Mouse (Mus musculus): ENCODE measurements at regions not wholly inside any gene's neighbourhood (a gene's known extent, or its start where the extent isn't known, plus 50 kb on each side); places are given as distances from the start of the nearest gene placed in this dataset.

GRCm38 (mm10) chr1:14484121-14484916 lies 1608.8 kb downstream of the 4930444P10Rik start:
- no peaks in the 10 kb centered on the region for H3K36me3 ChIP-seq (ENCODE audit: insufficient read depth)
- H3K4me3 ChIP-seq (ENCODE audit: low read depth, low read length): no peak overlapping the region
- DNase-seq (no peak), ATAC-seq (no peak)
- no peaks in the 10 kb centered on the region for H3K9me3 ChIP-seq (ENCODE audit: low read length)
- no peaks in the 10 kb centered on the region for H3K27me3 ChIP-seq (ENCODE audit: insufficient read depth, low read length)
- no peak overlapping the region for H3K9ac ChIP-seq
- TF ChIP-seq CTCF (IDR thresholded peaks at IDR 0.05; ENCODE audit: low read depth): no peak
- 90% methylated on average over 6 of the region's 6 CpGs for WGBS
- no peak overlapping the region for H3K27ac ChIP-seq (ENCODE audit: low read depth, low read length)
- H3K4me2 ChIP-seq (ENCODE audit: low read depth): no peak overlapping the region
- no peaks in the 10 kb centered on the region for H3K4me1 ChIP-seq (ENCODE audit: insufficient read depth)

GRCm38 (mm10) chr1:14472294-14472693 lies 1620.8 kb downstream of the 4930444P10Rik start:
- TF ChIP-seq CTCF (IDR thresholded peaks at IDR 0.05; ENCODE audit: low read depth): no peak

GRCm38 (mm10) chr1:14471551-14471950 lies 1621.6 kb downstream of the 4930444P10Rik start:
- H3K9ac ChIP-seq: no peak overlapping the region
- ATAC-seq (no peak), DNase-seq (no peak)
- no peak overlapping the region for H3K4me2 ChIP-seq (ENCODE audit: low read depth)
- no peak overlapping the region for H3K27ac ChIP-seq (ENCODE audit: low read depth, low read length)
- H3K4me1 ChIP-seq (ENCODE audit: insufficient read depth): no peaks in the 10 kb centered on the region
- no peaks in the 10 kb centered on the region for H3K9me3 ChIP-seq (ENCODE audit: low read length)
- no peaks in the 10 kb centered on the region for H3K27me3 ChIP-seq (ENCODE audit: insufficient read depth, low read length)
- TF ChIP-seq CTCF (IDR thresholded peaks at IDR 0.05; ENCODE audit: low read depth): no peak
- WGBS: 6% methylated on average over 2 of the region's 2 CpGs
- no peak overlapping the region for H3K4me3 ChIP-seq (ENCODE audit: low read depth, low read length)
- no peaks in the 10 kb centered on the region for H3K36me3 ChIP-seq (ENCODE audit: insufficient read depth)

More at GRCm38 (mm10) chr1:14472294-14472693, 1620.8 kb downstream of the 4930444P10Rik start:
- ATAC-seq (no peak), DNase-seq (no peak)
- no peak overlapping the region for H3K4me2 ChIP-seq (ENCODE audit: low read depth)
- no peak overlapping the region for H3K27ac ChIP-seq (ENCODE audit: low read depth, low read length)
- no peaks in the 10 kb centered on the region for H3K4me1 ChIP-seq (ENCODE audit: insufficient read depth)
- no peaks in the 10 kb centered on the region for H3K36me3 ChIP-seq (ENCODE audit: insufficient read depth)
- H3K9me3 ChIP-seq (ENCODE audit: low read length): no peaks in the 10 kb centered on the region
- WGBS: 9% methylated on average over 3 of the region's 3 CpGs
- no peaks in the 10 kb centered on the region for H3K27me3 ChIP-seq (ENCODE audit: insufficient read depth, low read length)
- H3K4me3 ChIP-seq (ENCODE audit: low read depth, low read length): no peak overlapping the region
- no peak overlapping the region for H3K9ac ChIP-seq

- Histone ChIP-seq H3K27me3 (ENCODE audit: insufficient read depth, low read length) (no peaks in the 10 kb centered on the region), H3K4me2 (ENCODE audit: low read depth) (no peak overlapping the region), H3K27ac (ENCODE audit: low read depth, low read length) (no peak overlapping the region), H3K9me3 (ENCODE audit: low read length) (no peaks in the 10 kb centered on the region), H3K4me1 (ENCODE audit: insufficient read depth) (no peaks in the 10 kb centered on the region), H3K36me3 (ENCODE audit: insufficient read depth) (no peaks in the 10 kb centered on the region), H3K9ac (no peak overlapping the region), H3K4me3 (ENCODE audit: low read depth, low read length) (no peak overlapping the region)
- ATAC-seq: no peak
- 29% methylated on average over 5 of the region's 5 CpGs for WGBS
- DNase-seq: no peak
- no peak for TF ChIP-seq CTCF (IDR thresholded peaks at IDR 0.05; ENCODE audit: low read depth)
Observed at GRCm38 (mm10) chr1:14464788-14465482, 1628.2 kb downstream of the 4930444P10Rik start.

DNA sequence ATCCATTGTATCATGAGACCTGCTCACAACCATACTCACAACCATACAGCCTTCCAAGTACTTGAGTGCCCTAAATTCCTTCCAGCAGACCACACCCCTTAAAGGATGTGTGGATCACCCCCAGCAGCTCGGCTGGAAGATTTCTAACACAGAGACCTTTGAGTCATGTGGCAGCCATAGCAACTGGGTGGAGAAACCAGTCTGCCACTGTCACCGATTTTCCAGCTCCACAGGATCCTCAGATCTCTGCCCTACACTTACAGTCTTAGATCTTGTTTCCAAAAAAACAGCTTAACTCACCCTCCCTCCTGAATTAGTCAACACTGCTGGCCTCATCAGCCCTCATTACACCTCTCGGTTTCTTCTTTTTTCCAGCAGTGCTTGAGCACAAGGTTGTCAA lies 1630.6 kb downstream of the 4930444P10Rik start:
- no peak for TF ChIP-seq CTCF (IDR thresholded peaks at IDR 0.05; ENCODE audit: low read depth)
- H3K4me3 ChIP-seq (ENCODE audit: low read depth, low read length): no peak overlapping the region
- 41% methylated on average over 3 of the region's 3 CpGs for WGBS
- H3K9ac ChIP-seq: no peak overlapping the region
- H3K9me3 ChIP-seq (ENCODE audit: low read length): no peaks in the 10 kb centered on the region
- no peak overlapping the region for H3K4me2 ChIP-seq (ENCODE audit: low read depth)
- H3K36me3 ChIP-seq (ENCODE audit: insufficient read depth): no peaks in the 10 kb centered on the region
- DNase-seq: no peak
- no peaks in the 10 kb centered on the region for H3K27me3 ChIP-seq (ENCODE audit: insufficient read depth, low read length)
- no peaks in the 10 kb centered on the region for H3K4me1 ChIP-seq (ENCODE audit: insufficient read depth)
- H3K27ac ChIP-seq (ENCODE audit: low read depth, low read length): no peak overlapping the region
- ATAC-seq: no peak

DNA sequence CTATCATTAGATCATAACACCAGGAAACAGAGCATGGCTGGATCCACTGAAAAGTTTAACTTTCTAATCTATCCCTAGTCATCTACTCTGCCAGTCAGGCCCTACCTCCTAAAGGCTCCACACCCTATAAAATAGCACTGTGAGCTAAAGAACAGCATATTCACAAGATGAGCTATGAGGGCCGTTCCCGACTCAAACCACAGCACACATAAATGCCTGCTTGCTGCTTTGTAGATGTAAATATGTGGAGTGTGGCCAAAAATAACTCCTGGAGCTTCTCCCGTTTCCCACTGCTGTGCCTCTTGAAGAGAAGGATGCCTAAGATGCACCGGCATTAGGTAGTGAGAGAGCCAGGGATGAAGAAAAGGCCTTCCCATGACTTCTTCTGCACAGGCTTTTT lies 1632.3 kb downstream of the 4930444P10Rik start:
- ATAC-seq (no peak), DNase-seq (no peak)
- Histone ChIP-seq H3K27me3 (ENCODE audit: insufficient read depth, low read length) (no peaks in the 10 kb centered on the region), H3K27ac (ENCODE audit: low read depth, low read length) (no peak overlapping the region), H3K9ac (no peak overlapping the region), H3K9me3 (ENCODE audit: low read length) (no peaks in the 10 kb centered on the region), H3K4me2 (ENCODE audit: low read depth) (no peak overlapping the region), H3K4me1 (ENCODE audit: insufficient read depth) (no peaks in the 10 kb centered on the region), H3K36me3 (ENCODE audit: insufficient read depth) (no peaks in the 10 kb centered on the region), H3K4me3 (ENCODE audit: low read depth, low read length) (no peak overlapping the region)
- no peak for TF ChIP-seq CTCF (IDR thresholded peaks at IDR 0.05; ENCODE audit: low read depth)
- 72% methylated on average over 4 of the region's 4 CpGs for WGBS

GRCm38 (mm10) chr1:14429326-14429725 lies 1663.8 kb downstream of the 4930444P10Rik start:
- H3K4me2 ChIP-seq (ENCODE audit: low read depth): no peak overlapping the region

More at GRCm38 (mm10) chr1:14429326-14429725, 1663.8 kb downstream of the 4930444P10Rik start:
- DNase-seq: no peak
- Histone ChIP-seq H3K4me1 (ENCODE audit: insufficient read depth) (no peaks in the 10 kb centered on the region), H3K9ac (no peak overlapping the region), H3K4me3 (ENCODE audit: low read depth, low read length) (no peak overlapping the region), H3K27ac (ENCODE audit: low read depth, low read length) (no peak overlapping the region), H3K9me3 (ENCODE audit: low read length) (no peaks in the 10 kb centered on the region), H3K27me3 (ENCODE audit: insufficient read depth, low read length) (no peaks in the 10 kb centered on the region), H3K36me3 (ENCODE audit: insufficient read depth) (no peaks in the 10 kb centered on the region)
- 41% methylated on average over 2 of the region's 2 CpGs for WGBS
- TF ChIP-seq CTCF (IDR thresholded peaks at IDR 0.05; ENCODE audit: low read depth): no peak
- no peak for ATAC-seq

Measured in forebrain, postnatal 0 days (tissue).